22 mouse cellular contexts compared by ENCODE assay signal in genomic region chr4:133136946-133137345, GRCm38 (mm10). TPM values are rescaled to one million over a fixed set of nuclear protein-coding genes. Genes with fewer than 3 reads are reported as not detected.
DNase-seq lines count a peak whose midpoint lies in the region; ATAC-seq and TF ChIP-seq lines count a peak whose summit lies in the region.
"Had no signal": no experiment of that assay in that cellular context is flagged by ENCODE, and none has a peak within 500 bp of the region (broad histone marks: within the 10 kb centered on the region; RNA-seq: fewer than 3 reads in every experiment).

No protein-coding gene starts in this region.

- DNase-seq in A20 (ENCODE audit: low read depth, low spot score) = peak; percentile 54
- no peak for DNase-seq in left cerebral cortex, adult 8-10 months (ENCODE audit: low spot score in 2 of 2)
- DNase-seq in yolk sac, embryonic 10.5 days (ENCODE audit: low spot score) = no peak
- DNase-seq: adrenal gland, adult 2 months; adrenal gland, postnatal 10 days; adrenal gland, postnatal 25 days; B cell, adult 2 months; cerebellum, adult 11-12 months; cerebellum, adult 2 months; cerebellum, adult 9-10 months; cerebellum, postnatal 10 days; cerebellum, postnatal 25 days; forebrain, postnatal 0 days had no signal

- no peak for ATAC-seq in heart, embryonic 15.5 days (replicated peaks; ENCODE audit: insufficient number of reproducible peaks, insufficient read depth, low FRiP score, low read depth)
- ATAC-seq in heart, embryonic 12.5 days (ENCODE audit: insufficient number of reproducible peaks, low FRiP score) = no peak
- ATAC-seq: CD4-positive, CD25-positive, alpha-beta regulatory T cell, adult 4 months; forebrain, embryonic 13.5 days; forebrain, embryonic 15.5 days; forebrain, postnatal 0 days had no signal

- 0 out of 2 replicates have a peak overlapping the region, but pooled peaks have one; percentile 12 for H3K27ac ChIP-seq in heart, embryonic 15.5 days
- H3K27ac ChIP-seq in heart, embryonic 12.5 days (ENCODE audit: poor library complexity, severe bottlenecking) = no peak overlapping the region
- peak overlapping the region; percentile 33; the same call in 1 of the 2 replicates for H3K27ac ChIP-seq in ES-Bruce4 (ENCODE audit: insufficient read depth, low read length)
- H3K27ac ChIP-seq: embryonic facial prominence, embryonic 10.5 days; forebrain, embryonic 13.5 days; forebrain, embryonic 15.5 days had no signal

- H3K4me3 ChIP-seq in heart, embryonic 15.5 days = no peak overlapping the region
- no peak overlapping the region for H3K4me3 ChIP-seq in heart, embryonic 12.5 days
- no peak overlapping the region for H3K4me3 ChIP-seq in ES-Bruce4 (ENCODE audit: low read depth, low read length)
- H3K4me3 ChIP-seq: embryonic facial prominence, embryonic 10.5 days; embryonic facial prominence, embryonic 12.5 days; forebrain, embryonic 13.5 days; forebrain, embryonic 15.5 days had no signal

- TF ChIP-seq EP300 in ES-Bruce4 (IDR thresholded peaks at IDR 0.05; ENCODE audit: insufficient read depth, low read depth, low read length) = no peak

- peaks cover 13% of the 10 kb centered on the region for H3K4me1 ChIP-seq in heart, embryonic 15.5 days (replicated peaks)
- peaks cover 17% of the 10 kb centered on the region for H3K4me1 ChIP-seq in heart, embryonic 12.5 days (replicated peaks)
- H3K4me1 ChIP-seq in ES-Bruce4 (ENCODE audit: control insufficient read depth, insufficient read depth, low read length) = peaks cover 2% of the 10 kb centered on the region

- WGBS in heart, embryonic 15.5 days = 78% methylated on average over 1 of the region's 1 CpGs
- 71% methylated on average over 1 of the region's 1 CpGs for WGBS in heart, embryonic 12.5 days

- H3K4me2 ChIP-seq in heart, embryonic 15.5 days = no peak overlapping the region
- no peak overlapping the region for H3K4me2 ChIP-seq in heart, embryonic 12.5 days
- H3K4me2 ChIP-seq: embryonic facial prominence, embryonic 12.5 days; forebrain, embryonic 13.5 days; forebrain, embryonic 15.5 days had no signal

- no peaks in the 10 kb centered on the region for H3K9me3 ChIP-seq in heart, embryonic 15.5 days (replicated peaks)
- H3K9me3 ChIP-seq in heart, embryonic 12.5 days (replicated peaks) = 0 out of 2 replicates have a peak, but pooled peaks cover 3% of the 10 kb centered on the region
- H3K9me3 ChIP-seq in ES-Bruce4 (replicated peaks; ENCODE audit: control insufficient read depth, insufficient read depth, low read length, poor library complexity, severe bottlenecking) = no peaks in the 10 kb centered on the region
- H3K9me3 ChIP-seq: forebrain, embryonic 13.5 days; forebrain, embryonic 15.5 days had no signal

- no peak for TF ChIP-seq CTCF in ES-Bruce4 (IDR thresholded peaks at IDR 0.05; ENCODE audit: low read depth, low read length)

- H3K27me3 ChIP-seq in heart, embryonic 15.5 days = no peaks in the 10 kb centered on the region
- no peaks in the 10 kb centered on the region for H3K27me3 ChIP-seq in heart, embryonic 12.5 days (replicated peaks)
- no peaks in the 10 kb centered on the region for H3K27me3 ChIP-seq in ES-Bruce4 (ENCODE audit: control insufficient read depth, insufficient read depth, low read length, poor library complexity, severe bottlenecking)
- H3K27me3 ChIP-seq: CH12.LX; embryonic facial prominence, embryonic 12.5 days; forebrain, embryonic 13.5 days; forebrain, embryonic 15.5 days had no signal

- H3K9ac ChIP-seq in heart, embryonic 15.5 days = no peak overlapping the region
- H3K9ac ChIP-seq in heart, embryonic 12.5 days = no peak overlapping the region
- H3K9ac ChIP-seq in ES-Bruce4 (ENCODE audit: low read depth, poor library complexity, severe bottlenecking) = no peak overlapping the region
- H3K9ac ChIP-seq: embryonic facial prominence, embryonic 12.5 days; forebrain, embryonic 13.5 days; forebrain, embryonic 15.5 days; forebrain, postnatal 0 days had no signal

- TF ChIP-seq POLR2A in ES-Bruce4 (IDR thresholded peaks at IDR 0.05; ENCODE audit: insufficient read depth, low read length) = no peak

- peaks cover 4% of the 10 kb centered on the region; the same call in 1 of the 2 replicates for H3K36me3 ChIP-seq in heart, embryonic 15.5 days
- peaks cover 29% of the 10 kb centered on the region for H3K36me3 ChIP-seq in heart, embryonic 12.5 days
- H3K36me3 ChIP-seq in ES-Bruce4 (ENCODE audit: control insufficient read depth, insufficient read depth, low read length, poor library complexity, severe bottlenecking) = peaks cover 2% of the 10 kb centered on the region
- H3K36me3 ChIP-seq: forebrain, embryonic 15.5 days had no signal

RNA-seq across cellular contexts. Expression of gene Wasf2, which starts 6.6 kb away (rescaled TPM):
- polyA plus RNA-seq in heart, embryonic 15.5 days (2015; fragmentation: Nextera tagmentation; extraction: Ambion mirVana) = 67.3 and 72.8 TPM in 2 replicates
- polyA plus RNA-seq in heart, embryonic 12.5 days (2016; fragmentation: Nextera tagmentation; extraction: Ambion mirVana) = 68.5 and 70.1 TPM in 2 replicates
- polyA plus RNA-seq in ES-Bruce4 (2011; ENCODE audit: insufficient read depth, insufficient read length, low read depth, missing spikeins) = 102 and 103 TPM in 2 replicates
- 10 to 100 TPM; 27.4 to 42.1 (median 38.9) TPM for total RNA-seq in left cerebral cortex, adult 8-10 months (2022)
